Mouse (Mus musculus) midbrain, embryonic 14.5 days (tissue): ENCODE data around the gene Rfx7. TPM values are rescaled to one million over a fixed set of nuclear protein-coding genes. Genes with fewer than 3 reads are reported as not detected.
"Not testable (repeated sequence)": the region's sequence is repeated elsewhere in the genome, so short reads cannot be mapped to it uniquely, and the experiment has no call there.

Experiments used
- ATAC-seq: fragments of 200-750 bp; cut with Nextera tagmentation; 2 replicates; pipeline ENCODE4 v1.8.0; 2017; ENCODE audit warnings: moderate number of reproducible peaks, moderate library complexity; ENCODE audit not compliant: low FRiP score, low TSS enrichment
- DNase-seq: peaks from one replicate; pipeline ENCODE4 v3.0.0-alpha.2; 2015
- H3K27ac ChIP-seq: fragments of 300-500 bp; sonication (generic); replicated peaks from 2 replicates; pipeline ENCODE4 v1.5.1; 2014; ENCODE audit warnings: mild to moderate bottlenecking, low read depth, low read length, moderate library complexity
- H3K27me3 ChIP-seq: fragments of 300-500 bp; sonication (generic); 2 replicates; pipeline ENCODE4 v1.6.1; 2014; ENCODE audit warnings: low read length, control low read depth, mixed read lengths; ENCODE audit not compliant: control insufficient read depth, insufficient read depth
- H3K36me3 ChIP-seq: fragments of 300-500 bp; sonication (generic); 2 replicates; pipeline ENCODE4 v1.6.1; 2014; ENCODE audit warnings: low read length, control low read depth; ENCODE audit not compliant: control insufficient read depth, insufficient read depth
- H3K4me1 ChIP-seq: fragments of 300-500 bp; sonication (generic); 2 replicates; pipeline ENCODE4 v1.6.1; 2014; ENCODE audit warnings: mild to moderate bottlenecking, antibody characterized with exemption, low read length, control low read depth; ENCODE audit not compliant: control insufficient read depth, insufficient read depth
- H3K4me2 ChIP-seq: fragments of 300-500 bp; sonication (generic); 2 replicates; pipeline ENCODE4 v1.6.1; 2014; ENCODE audit warnings: mild to moderate bottlenecking, low read length, moderate library complexity
- H3K4me3 ChIP-seq: fragments of 300-500 bp; sonication (generic); replicated peaks from 2 replicates; pipeline ENCODE4 v1.5.1; 2014; ENCODE audit warnings: low read depth, low read length
- H3K9ac ChIP-seq: fragments of 300-500 bp; sonication (generic); replicated peaks from 2 replicates; pipeline ENCODE4 v1.6.1; 2014; ENCODE audit warnings: mild to moderate bottlenecking, low read length, moderate library complexity
- H3K9me3 ChIP-seq: fragments of 300-500 bp; sonication (generic); 2 replicates; pipeline ENCODE4 v1.6.1; 2016; ENCODE audit warnings: low read length, control low read depth, mixed read lengths; ENCODE audit not compliant: control insufficient read depth
- WGBS: fragments of 180-500 bp; shearing (Covaris S2); extraction: QIAGEN DNeasy Blood & Tissue Kit; methylation state at CpG from one replicate; pipeline ENCODE4 v1.1.7; 2014; 5-methylcytosine and 5-hydroxymethylcytosine counted together
- polyA plus RNA-seq: library from polyadenylated mRNA; unstranded; fragments of >200 nt; fragmentation: Nextera tagmentation; extraction: Ambion mirVana; gene quantifications from 2 replicates; pipeline ENCODE4 v1.2.1, GENCODE M21; 2014

Rfx7 gene
- polyA plus RNA-seq, 1 experiment from 2014 or later, result 29.3 TPM

DNA sequence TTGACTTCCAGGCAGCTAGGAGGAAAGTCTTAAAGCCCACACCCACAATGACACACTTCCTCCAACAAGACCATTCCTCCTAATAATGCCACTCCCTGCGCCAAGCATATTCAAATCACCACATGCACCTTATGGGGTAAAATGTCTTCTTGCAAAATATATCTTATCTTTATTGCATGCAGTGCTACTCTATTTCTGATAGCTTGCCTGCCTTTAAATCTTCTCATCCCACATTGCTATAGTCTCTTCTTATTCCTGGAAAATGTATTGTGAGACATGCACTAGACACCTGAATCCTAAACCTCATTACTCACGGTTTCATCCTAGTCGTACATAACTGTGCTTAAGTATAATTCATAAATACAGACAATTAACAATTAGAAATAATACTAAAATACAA is 31.2 kb downstream of the Rfx7 start:
- Histone ChIP-seq H3K4me2 (no peak overlapping the region), H3K36me3 (no peaks in the 10 kb centered on the region), H3K27ac (no peak overlapping the region), H3K9ac (no peak overlapping the region), H3K9me3 (no peaks in the 10 kb centered on the region), H3K4me1 (no peaks in the 10 kb centered on the region), H3K4me3 (no peak overlapping the region), H3K27me3 (no peaks in the 10 kb centered on the region)
- 91% methylated on average over 3 of the region's 3 CpGs for WGBS
- DNase-seq (no peak), ATAC-seq (no peak)

DNA sequence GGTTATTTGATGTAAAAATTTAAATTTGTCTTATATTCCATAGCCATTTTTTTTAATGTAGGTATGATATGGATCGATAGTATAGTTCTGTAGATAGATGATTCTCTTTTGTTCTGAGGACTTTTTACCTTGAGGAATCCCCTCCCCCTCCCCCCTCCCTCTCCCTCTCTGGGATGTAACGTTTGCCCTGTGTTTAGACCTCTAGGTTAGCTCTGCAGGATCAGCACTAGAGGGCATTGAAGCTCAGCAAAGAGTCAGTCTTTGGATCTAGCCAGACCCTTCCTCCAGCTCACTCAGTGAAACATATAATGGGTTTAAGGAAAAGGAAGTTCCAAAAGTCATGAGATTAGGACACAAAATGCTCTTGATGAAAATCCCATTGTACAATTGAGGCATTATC is 35.1 kb downstream of the Rfx7 start:
- H3K9ac ChIP-seq, result no peak overlapping the region
- no peak overlapping the region for H3K4me3 ChIP-seq
- H3K9me3 ChIP-seq, result no peaks in the 10 kb centered on the region
- no peak overlapping the region for H3K27ac ChIP-seq
- no peak for ATAC-seq
- H3K27me3 ChIP-seq, result no peaks in the 10 kb centered on the region
- WGBS, result 54% methylated on average over 2 of the region's 2 CpGs
- H3K36me3 ChIP-seq, result no peaks in the 10 kb centered on the region
- H3K4me2 ChIP-seq, result no peak overlapping the region
- H3K4me1 ChIP-seq, result no peaks in the 10 kb centered on the region
- no peak for DNase-seq

- H3K36me3 ChIP-seq, result no peaks in the 10 kb centered on the region
- no peaks in the 10 kb centered on the region for H3K4me1 ChIP-seq
- H3K9me3 ChIP-seq, result no peaks in the 10 kb centered on the region
- no peak overlapping the region for H3K4me2 ChIP-seq
- DNase-seq, result no peak
- H3K27me3 ChIP-seq, result no peaks in the 10 kb centered on the region
- no peak overlapping the region for H3K9ac ChIP-seq
- H3K4me3 ChIP-seq, result no peak overlapping the region
- WGBS, result 54% methylated on average over 3 of the region's 3 CpGs
- no peak overlapping the region for H3K27ac ChIP-seq
- no peak for ATAC-seq
Observed at GRCm38 (mm10) chr9:72580216-72580615, 48.2 kb downstream of the Rfx7 start.

DNA sequence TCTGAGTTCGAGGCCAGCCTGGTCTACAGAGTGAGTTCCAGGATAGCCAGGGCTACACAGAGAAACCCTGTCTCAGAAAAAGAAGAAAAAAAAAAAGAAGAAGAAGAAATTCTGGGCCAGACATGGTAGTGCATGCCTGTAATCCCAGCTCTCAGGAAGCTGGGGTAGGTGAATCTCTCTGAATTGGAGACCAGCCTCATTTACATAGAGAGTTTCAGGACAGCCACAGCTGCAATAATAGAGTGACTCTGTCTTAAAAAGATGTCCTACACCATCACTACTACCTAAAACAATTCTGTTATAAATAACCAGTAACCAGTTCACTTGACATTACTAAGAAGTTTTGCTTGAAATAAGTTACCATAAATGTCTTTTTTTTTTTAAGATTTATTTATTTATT is 58.8 kb downstream of the Rfx7 start:
- no peaks in the 10 kb centered on the region for H3K27me3 ChIP-seq
- H3K4me3 ChIP-seq, result no peak overlapping the region
- H3K4me2 ChIP-seq, result no peak overlapping the region
- H3K27ac ChIP-seq, result no peak overlapping the region
- H3K36me3 ChIP-seq, result 0 out of 2 replicates have a peak, but pooled peaks cover 5% of the 10 kb centered on the region
- DNase-seq (no peak), ATAC-seq (no peak)
- H3K9me3 ChIP-seq, result no peaks in the 10 kb centered on the region
- WGBS, result 93% methylated on average over 1 of the region's 1 CpGs
- H3K4me1 ChIP-seq, result no peaks in the 10 kb centered on the region
- H3K9ac ChIP-seq, result no peak overlapping the region

GRCm38 (mm10) chr9:72592016-72592415 is 60.0 kb downstream of the Rfx7 start:
- Histone ChIP-seq H3K4me1 (no peaks in the 10 kb centered on the region), H3K4me2 (no peak overlapping the region), H3K9me3 (no peaks in the 10 kb centered on the region), H3K4me3 (no peak overlapping the region), H3K9ac (no peak overlapping the region), H3K27ac (no peak overlapping the region), H3K27me3 (no peaks in the 10 kb centered on the region), H3K36me3 (0 out of 2 replicates have a peak, but pooled peaks cover 5% of the 10 kb centered on the region)
- no peak for DNase-seq
- ATAC-seq, result no peak

- not testable (repeated sequence) for H3K4me1 ChIP-seq, ATAC-seq, H3K36me3 ChIP-seq, H3K9ac ChIP-seq, H3K27me3 ChIP-seq, H3K4me3 ChIP-seq, H3K9me3 ChIP-seq, DNase-seq, H3K27ac ChIP-seq, H3K4me2 ChIP-seq
- 83% methylated on average over 4 of the region's 4 CpGs for WGBS
Observed at GRCm38 (mm10) chr9:72594656-72595055, 62.6 kb downstream of the Rfx7 start.

DNA sequence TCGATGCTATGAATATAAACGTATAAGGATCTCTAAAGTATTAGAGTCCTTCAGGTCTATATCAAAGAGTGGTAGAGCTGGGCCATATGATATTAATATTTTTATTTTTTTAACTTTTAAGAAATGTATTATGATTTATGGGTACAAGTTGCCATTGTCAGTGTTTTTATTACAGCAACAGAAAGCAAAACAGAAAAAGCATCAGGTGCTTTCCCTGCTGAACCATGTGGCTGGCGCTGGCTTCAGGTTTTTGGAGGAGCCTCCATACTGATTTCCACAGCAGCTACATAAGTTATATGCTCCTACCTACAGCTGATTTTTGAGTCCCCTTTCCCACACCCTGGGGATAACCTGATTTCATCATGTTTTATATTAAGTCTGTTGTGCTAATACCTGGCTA is 68.1 kb downstream of the Rfx7 start:
- H3K9me3 ChIP-seq, result no peaks in the 10 kb centered on the region
- H3K27ac ChIP-seq, result no peak overlapping the region
- no peaks in the 10 kb centered on the region for H3K27me3 ChIP-seq
- 97% methylated on average over 3 of the region's 3 CpGs for WGBS
- H3K4me3 ChIP-seq, result no peak overlapping the region
- ATAC-seq (no peak), DNase-seq (no peak)
- no peaks in the 10 kb centered on the region for H3K4me1 ChIP-seq
- 0 out of 2 replicates have a peak, but pooled peaks cover 11% of the 10 kb centered on the region for H3K36me3 ChIP-seq
- H3K9ac ChIP-seq, result no peak overlapping the region
- no peak overlapping the region for H3K4me2 ChIP-seq

DNA sequence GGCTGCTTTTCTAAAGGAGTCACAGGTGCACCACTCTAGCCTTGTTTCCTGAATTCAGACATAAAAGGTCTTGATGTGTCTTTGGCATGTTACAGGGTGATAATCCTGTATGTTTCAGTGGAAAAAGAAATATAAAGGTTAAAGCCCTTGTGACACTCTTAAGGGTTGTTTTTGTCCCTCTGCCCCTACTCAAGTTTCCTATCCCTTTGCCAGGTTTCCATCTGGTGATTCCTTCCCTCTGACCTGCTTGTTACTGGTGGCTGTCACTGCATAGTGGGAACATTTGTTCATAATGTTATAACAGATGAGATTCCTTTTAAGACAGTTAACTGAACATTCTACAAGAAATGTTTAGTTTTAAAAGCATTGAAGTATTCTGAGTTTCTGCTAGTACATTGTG is 77.7 kb downstream of the Rfx7 start:
- no peak for DNase-seq
- Histone ChIP-seq H3K36me3 (peaks cover 34% of the 10 kb centered on the region), H3K27ac (no peak overlapping the region), H3K27me3 (no peaks in the 10 kb centered on the region), H3K4me2 (no peak overlapping the region), H3K4me3 (no peak overlapping the region), H3K9ac (no peak overlapping the region), H3K9me3 (no peaks in the 10 kb centered on the region), H3K4me1 (no peaks in the 10 kb centered on the region)
- no peak for ATAC-seq

- 69% methylated on average over 2 of the region's 2 CpGs for WGBS
- no peak overlapping the region for H3K4me3 ChIP-seq
- H3K36me3 ChIP-seq, result peaks cover 57% of the 10 kb centered on the region
- H3K27me3 ChIP-seq, result no peaks in the 10 kb centered on the region
- ATAC-seq, result no peak
- no peak overlapping the region for H3K4me2 ChIP-seq
- H3K9me3 ChIP-seq, result no peaks in the 10 kb centered on the region
- H3K4me1 ChIP-seq, result no peaks in the 10 kb centered on the region
- no peak overlapping the region for H3K27ac ChIP-seq
- no peak overlapping the region for H3K9ac ChIP-seq
- DNase-seq, result no peak
Observed at GRCm38 (mm10) chr9:72613884-72614283, 81.8 kb downstream of the Rfx7 start.
